In the genomic region with DNA sequence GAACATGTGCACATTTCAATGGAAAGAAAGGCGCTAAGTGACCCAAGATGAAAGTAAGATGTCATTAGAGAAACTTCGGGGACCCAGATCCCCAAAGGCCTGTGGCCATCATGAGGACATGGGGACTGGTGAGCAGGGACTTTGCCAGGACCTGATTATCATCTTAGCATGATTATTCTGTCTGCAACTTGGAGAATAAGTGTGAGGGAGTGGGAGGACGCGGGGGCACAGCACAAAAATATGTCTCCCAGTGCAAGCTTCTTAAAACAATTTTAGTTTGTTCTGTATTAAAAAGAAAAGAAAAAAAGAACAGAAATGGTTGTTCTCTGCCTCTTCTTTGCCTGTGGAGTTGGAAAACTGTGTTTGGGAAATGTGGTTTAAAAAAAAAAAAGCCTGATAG, we compare ENCODE assay signal across 30 mouse cellular contexts.
DNase-seq lines count a peak whose midpoint lies in the region; ATAC-seq and TF ChIP-seq lines count a peak whose summit lies in the region.
"Had no signal": no experiment of that assay in that cellular context is flagged by ENCODE, and none has a peak within 500 bp of the region (broad histone marks: within the 10 kb centered on the region; RNA-seq: fewer than 3 reads in every experiment).

No protein-coding gene starts in this region.

- DNase-seq in left cerebral cortex, adult 18-20 months (ENCODE audit: low spot score in 2 of 2): peak; percentile 44 to 63
- DNase-seq in left cerebral cortex, adult 11 months (ENCODE audit: low spot score): no peak
- DNase-seq in right cerebral cortex, adult 18-20 months: peak; percentile 67
- no peak for DNase-seq in right cerebral cortex, postnatal 4 days
- DNase-seq in brain, adult 2 months (ENCODE audit: low read depth, low spot score): peak; percentile 70
- no peak for DNase-seq in embryo, embryonic 11 days
- DNase-seq: adrenal gland, adult 2 months; adrenal gland, postnatal 14 days; cerebellum, adult 11-12 months; cerebellum, adult 8-10 months; cerebellum, postnatal 10 days; cerebellum, postnatal 36 days; gastrocnemius, adult 2 months; gastrocnemius, postnatal 25 days; heart, adult 18-20 months; heart, postnatal 10 days; heart, postnatal 36 days had no signal

- no peak for TF ChIP-seq CTCF in cortical plate, adult 2 months (IDR thresholded peaks at IDR 0.05; ENCODE audit: extremely low read depth, insufficient read depth, low read length)
- no peak for TF ChIP-seq CTCF in intestine, postnatal 0 days (IDR thresholded peaks at IDR 0.05; ENCODE audit: low read depth)

- ATAC-seq in intestine, postnatal 0 days: no peak
- ATAC-seq: CD4-positive, CD25-positive, alpha-beta regulatory T cell, adult 4 months; forebrain, embryonic 15.5 days; hindbrain, embryonic 16.5 days had no signal

- no peaks in the 10 kb centered on the region for H3K9me3 ChIP-seq in intestine, postnatal 0 days (ENCODE audit: control insufficient read depth)
- H3K9me3 ChIP-seq: embryonic facial prominence, embryonic 10.5 days; embryonic facial prominence, embryonic 13.5 days; forebrain, embryonic 12.5 days; forebrain, embryonic 15.5 days; heart, embryonic 12.5 days; heart, embryonic 15.5 days; hindbrain, embryonic 10.5 days; hindbrain, embryonic 13.5 days had no signal

- TF ChIP-seq POLR2A in cortical plate, adult 2 months (IDR thresholded peaks at IDR 0.05; ENCODE audit: extremely low read depth, insufficient read depth, low read length): no peak

- 0 out of 2 replicates have a peak overlapping the region, but pooled peaks have one; percentile 33 for H3K27ac ChIP-seq in cortical plate, adult 2 months (ENCODE audit: insufficient read depth, low read length)
- no peak overlapping the region for H3K27ac ChIP-seq in intestine, postnatal 0 days (ENCODE audit: low read depth, low read length)
- H3K27ac ChIP-seq: embryonic facial prominence, embryonic 10.5 days; embryonic facial prominence, embryonic 13.5 days; forebrain, embryonic 12.5 days; forebrain, embryonic 15.5 days; gastrocnemius, adult 2 months; heart, embryonic 15.5 days; hindbrain, embryonic 10.5 days; hindbrain, embryonic 13.5 days had no signal

- 94% methylated on average over 4 of the region's 4 CpGs for WGBS in intestine, postnatal 0 days

- no peak overlapping the region for H3K9ac ChIP-seq in intestine, postnatal 0 days (ENCODE audit: low read depth, low read length)
- H3K9ac ChIP-seq: embryonic facial prominence, embryonic 13.5 days; forebrain, embryonic 12.5 days; forebrain, embryonic 15.5 days; heart, embryonic 12.5 days; heart, embryonic 15.5 days; hindbrain, embryonic 13.5 days had no signal

- H3K4me2 ChIP-seq in intestine, postnatal 0 days (replicated peaks; ENCODE audit: low read depth): no peak overlapping the region
- H3K4me2 ChIP-seq: embryonic facial prominence, embryonic 13.5 days; forebrain, embryonic 12.5 days; forebrain, embryonic 15.5 days; heart, embryonic 12.5 days; heart, embryonic 15.5 days; hindbrain, embryonic 13.5 days had no signal

- H3K4me3 ChIP-seq in cortical plate, adult 2 months (ENCODE audit: insufficient read depth, low read length): no peak overlapping the region
- H3K4me3 ChIP-seq in intestine, postnatal 0 days (ENCODE audit: low read depth, low read length): no peak overlapping the region
- H3K4me3 ChIP-seq: embryonic facial prominence, embryonic 10.5 days; embryonic facial prominence, embryonic 13.5 days; erythroblast, embryonic 14.5 days; forebrain, embryonic 12.5 days; forebrain, embryonic 15.5 days; gastrocnemius, adult 2 months; heart, embryonic 12.5 days; heart, embryonic 15.5 days; hindbrain, embryonic 10.5 days; hindbrain, embryonic 13.5 days had no signal

- H3K4me1 ChIP-seq in cortical plate, adult 2 months (ENCODE audit: control insufficient read depth, insufficient read depth, low read length): peaks cover 4% of the 10 kb centered on the region; the same call in 1 of the 2 replicates
- peaks cover 3% of the 10 kb centered on the region; the same call in 1 of the 2 replicates for H3K4me1 ChIP-seq in intestine, postnatal 0 days (replicated peaks; ENCODE audit: control insufficient read depth, insufficient read depth, low read length)
- H3K4me1 ChIP-seq: forebrain, embryonic 15.5 days; heart, embryonic 15.5 days; hindbrain, embryonic 10.5 days; hindbrain, embryonic 13.5 days had no signal

- no peaks in the 10 kb centered on the region for H3K36me3 ChIP-seq in intestine, postnatal 0 days (ENCODE audit: control insufficient read depth, insufficient read depth)
- H3K36me3 ChIP-seq: embryonic facial prominence, embryonic 10.5 days; embryonic facial prominence, embryonic 13.5 days; forebrain, embryonic 12.5 days; forebrain, embryonic 15.5 days; heart, embryonic 12.5 days; heart, embryonic 15.5 days; hindbrain, embryonic 10.5 days; hindbrain, embryonic 13.5 days had no signal

- no peaks in the 10 kb centered on the region for H3K27me3 ChIP-seq in intestine, postnatal 0 days (replicated peaks; ENCODE audit: control insufficient read depth, insufficient read depth, low read length)
- H3K27me3 ChIP-seq: embryonic facial prominence, embryonic 13.5 days; forebrain, embryonic 12.5 days; forebrain, embryonic 15.5 days; heart, embryonic 12.5 days; heart, embryonic 15.5 days; hindbrain, embryonic 13.5 days had no signal

Comparison
In these comparisons a context has a peak if more than half of its experiments do, and no peak if none do; other contexts are left out.
1. DNase-seq: peak in left cerebral cortex, adult 18-20 months (2 of 2), right cerebral cortex, adult 18-20 months (single experiment) and brain, adult 2 months (single experiment); none in left cerebral cortex, adult 11 months (single experiment), right cerebral cortex, postnatal 4 days (single experiment) and embryo, embryonic 11 days (single experiment).